Mouse (Mus musculus) liver, embryonic 14.5 days (tissue): ENCODE results near the gene Nrxn3.

Experiments
- CTCF ChIP-seq: IDR thresholded peaks from 2 replicates; pipeline ENCODE4 v1.5.1; 2016; ENCODE audit warnings: antibody characterized with exemption, low read depth, control low read depth
- EP300 ChIP-seq: IDR thresholded peaks from 2 replicates; pipeline ENCODE4 v1.6.1; 2016; ENCODE audit warnings: antibody characterized with exemption, low read depth

DNA sequence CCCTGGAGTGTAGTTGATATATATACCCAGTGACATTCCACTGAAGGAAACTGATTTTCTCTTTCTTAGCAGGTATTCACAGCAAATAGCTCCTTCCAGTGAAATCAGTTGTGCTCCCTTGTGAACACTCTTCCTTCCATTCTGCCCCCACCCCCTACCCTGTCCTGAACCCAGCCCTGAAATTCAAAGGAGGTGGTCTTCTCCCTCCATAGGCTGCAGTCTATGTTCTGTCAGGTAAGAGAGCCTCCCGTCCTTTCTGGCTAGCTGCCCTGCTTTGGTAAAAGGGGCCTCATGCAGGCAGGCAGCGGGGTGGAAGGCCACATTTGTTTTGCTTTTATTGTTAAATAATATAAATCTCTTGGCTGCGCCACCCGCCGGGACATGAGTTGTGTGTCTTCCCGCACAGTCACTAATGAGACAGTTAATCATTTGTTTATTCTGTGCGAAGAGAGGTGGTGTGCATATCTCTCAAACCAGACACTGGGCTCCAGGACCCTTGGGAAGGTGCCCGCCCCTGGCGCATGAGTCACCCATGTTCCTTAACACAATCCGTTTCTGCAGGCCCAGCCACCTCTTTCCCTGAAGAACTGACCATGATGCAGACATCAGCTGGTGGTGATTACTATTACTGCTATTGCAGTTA, 261.1 kb downstream of the Nrxn3 start:
- TF ChIP-seq CTCF (0 out of 2 replicates have a peak, but pooled peaks have one; percentile 13), EP300 (no peak)
